Mouse (Mus musculus) testis, adult 2 months (tissue): Measurements from ENCODE around the gene Ggcx. TPM values are rescaled to one million over a fixed set of nuclear protein-coding genes. Genes with fewer than 3 reads are reported as not detected.

ENCODE experiments used
- H3K27ac ChIP-seq: fragments of 200-500 bp; 2 replicates; pipeline ENCODE4 v1.5.1; 2012; ENCODE audit warnings: low read depth, low read length; ENCODE audit not compliant: control insufficient read depth, insufficient read depth
- H3K27me3 ChIP-seq: fragments of 200-500 bp; 2 replicates; pipeline ENCODE4 v1.6.1; 2012; ENCODE audit warnings: mild to moderate bottlenecking, low read length, moderate library complexity; ENCODE audit not compliant: control insufficient read depth, insufficient read depth
- H3K36me3 ChIP-seq: fragments of 200-500 bp; 2 replicates; pipeline ENCODE4 v1.6.1; 2012; ENCODE audit warnings: mild to moderate bottlenecking, low read length; ENCODE audit not compliant: control insufficient read depth, insufficient read depth
- H3K4me1 ChIP-seq: fragments of 200-500 bp; 2 replicates; pipeline ENCODE4 v1.6.1; 2012; ENCODE audit warnings: low read length; ENCODE audit not compliant: control insufficient read depth, insufficient read depth
- H3K4me3 ChIP-seq: fragments of 200-500 bp; 2 replicates; pipeline ENCODE4 v1.5.1; 2012; ENCODE audit warnings: low read depth, mild to moderate bottlenecking, low read length, moderate library complexity, mixed read lengths; ENCODE audit not compliant: control insufficient read depth
- CTCF ChIP-seq: fragments of 200-500 bp; IDR thresholded peaks from 2 replicates; pipeline ENCODE4 v1.5.1; 2012; ENCODE audit warnings: low read depth, mild to moderate bottlenecking, inconsistent platforms, low read length, moderate library complexity; ENCODE audit not compliant: control insufficient read depth, insufficient read depth, insufficient replicate concordance
- POLR2A ChIP-seq: fragments of 200-500 bp; IDR thresholded peaks from 2 replicates; pipeline ENCODE4 v1.6.1; 2012; ENCODE audit warnings: low read depth, mild to moderate bottlenecking, inconsistent platforms, low read length, moderate library complexity; ENCODE audit not compliant: control insufficient read depth
- polyA plus RNA-seq: library from polyadenylated mRNA; depleted of rRNA; stranded (reverse); fragments of >200 nt; gene quantifications from 2 replicates; pipeline ENCODE4 v1.2.3, GENCODE M21; 2012

The Ggcx gene
- polyA plus RNA-seq, 1 experiment: 4.1 TPM

- H3K4me1 ChIP-seq: peaks cover 19% of the 10 kb centered on the region
- H3K4me3 ChIP-seq: no peak overlapping the region
- H3K27ac ChIP-seq: no peak overlapping the region
- H3K36me3 ChIP-seq: no peaks in the 10 kb centered on the region
- no peak for TF ChIP-seq POLR2A
- no peak for TF ChIP-seq CTCF
- H3K27me3 ChIP-seq: no peaks in the 10 kb centered on the region
These were observed 26.3 kb upstream of the Ggcx start for GRCm38 (mm10) chr6:72387816-72388215.

GRCm38 (mm10) chr6:72388266-72388665 is 25.8 kb upstream of the Ggcx start:
- peaks cover 19% of the 10 kb centered on the region for H3K4me1 ChIP-seq
- H3K27ac ChIP-seq: no peak overlapping the region
- no peak overlapping the region for H3K4me3 ChIP-seq
- TF ChIP-seq CTCF: no peak
- TF ChIP-seq POLR2A: no peak
- H3K27me3 ChIP-seq: no peaks in the 10 kb centered on the region
- no peaks in the 10 kb centered on the region for H3K36me3 ChIP-seq

- peaks cover 19% of the 10 kb centered on the region for H3K4me1 ChIP-seq
- H3K27ac ChIP-seq: no peak overlapping the region
- no peaks in the 10 kb centered on the region for H3K27me3 ChIP-seq
- no peaks in the 10 kb centered on the region for H3K36me3 ChIP-seq
- TF ChIP-seq POLR2A (no peak), CTCF (no peak)
- H3K4me3 ChIP-seq: no peak overlapping the region
These were observed 25.2 kb upstream of the Ggcx start for GRCm38 (mm10) chr6:72388791-72389329.

- Histone ChIP-seq H3K27me3 (no peaks in the 10 kb centered on the region), H3K36me3 (no peaks in the 10 kb centered on the region), H3K27ac (peak overlapping the region; percentile 80), H3K4me3 (peak overlapping the region; percentile 86), H3K4me1 (peaks cover 19% of the 10 kb centered on the region)
- TF ChIP-seq CTCF (no peak), POLR2A (no peak)
These were observed 24.6 kb upstream of the Ggcx start for GRCm38 (mm10) chr6:72389471-72389940.

GRCm38 (mm10) chr6:72389941-72390771 is 24.0 kb upstream of the Ggcx start, which contains the start of gene Vamp8:
Gene Vamp8, minus strand, starts transcription at chr6:72390703.
- Histone ChIP-seq H3K4me1 (peaks cover 19% of the 10 kb centered on the region), H3K27me3 (no peaks in the 10 kb centered on the region), H3K27ac (peak within 1 kb of the TSS; percentile 80), H3K4me3 (peak within 1 kb of the TSS; percentile 86), H3K36me3 (no peaks in the 10 kb centered on the region)
- no peak for TF ChIP-seq CTCF
- TF ChIP-seq POLR2A: peak; percentile 28

- Histone ChIP-seq H3K36me3 (no peaks in the 10 kb centered on the region), H3K4me1 (peaks cover 19% of the 10 kb centered on the region), H3K4me3 (peak overlapping the region; percentile 86), H3K27ac (peak overlapping the region; percentile 80), H3K27me3 (no peaks in the 10 kb centered on the region)
- TF ChIP-seq POLR2A (no peak), CTCF (no peak)
These were observed 23.1 kb upstream of the Ggcx start for GRCm38 (mm10) chr6:72390795-72391521.

- no peaks in the 10 kb centered on the region for H3K36me3 ChIP-seq
- H3K27ac ChIP-seq: no peak overlapping the region
- TF ChIP-seq POLR2A (no peak), CTCF (no peak)
- H3K4me1 ChIP-seq: peaks cover 19% of the 10 kb centered on the region
- H3K4me3 ChIP-seq: no peak overlapping the region
- no peaks in the 10 kb centered on the region for H3K27me3 ChIP-seq
These were observed 21.8 kb upstream of the Ggcx start for GRCm38 (mm10) chr6:72392341-72392740.
